Mouse (Mus musculus): ENCODE data around the gene Cep128. TPM values are rescaled to one million over a fixed set of nuclear protein-coding genes. Genes with fewer than 3 reads are reported as not detected.
A peak's percentile ranks its signal among the peaks of the same experiment; 100 is the strongest.

Cep128 gene
- polyA plus RNA-seq, 1 experiment from 2014 or later, result 5.5 TPM

GRCm38 (mm10) chr12:91070551-91071045 is 313.6 kb downstream of the Cep128 start:
- ATAC-seq, result no peak
- no peak overlapping the region for H3K27ac ChIP-seq
- 97% methylated on average over 2 of the region's 2 CpGs for WGBS
- no peak overlapping the region for H3K4me2 ChIP-seq (replicated peaks)
- peaks cover 11% of the 10 kb centered on the region for H3K4me1 ChIP-seq (replicated peaks)
- H3K36me3 ChIP-seq, result no peaks in the 10 kb centered on the region
- H3K27me3 ChIP-seq, result no peaks in the 10 kb centered on the region
- H3K9me3 ChIP-seq, result no peaks in the 10 kb centered on the region
- no peak overlapping the region for H3K9ac ChIP-seq (replicated peaks)
- no peak overlapping the region for H3K4me3 ChIP-seq (replicated peaks)

- 56% methylated on average over 2 of the region's 2 CpGs for WGBS
- H3K4me3 ChIP-seq (replicated peaks), result no peak overlapping the region
- H3K36me3 ChIP-seq, result no peaks in the 10 kb centered on the region
- H3K4me2 ChIP-seq (replicated peaks), result no peak overlapping the region
- H3K27ac ChIP-seq, result peak overlapping the region; percentile 44; the same call in 1 of the 2 replicates
- H3K9ac ChIP-seq (replicated peaks), result no peak overlapping the region
- ATAC-seq, result peak; percentile 62
- peaks cover 11% of the 10 kb centered on the region for H3K4me1 ChIP-seq (replicated peaks)
- H3K27me3 ChIP-seq, result no peaks in the 10 kb centered on the region
- H3K9me3 ChIP-seq, result no peaks in the 10 kb centered on the region
Observed at GRCm38 (mm10) chr12:91067083-91067441, 317.1 kb downstream of the Cep128 start.

- H3K36me3 ChIP-seq, result no peaks in the 10 kb centered on the region
- H3K4me3 ChIP-seq (replicated peaks), result no peak overlapping the region
- no peaks in the 10 kb centered on the region for H3K9me3 ChIP-seq
- ATAC-seq, result peak; percentile 84
- 30% methylated on average over 5 of the region's 5 CpGs for WGBS
- H3K27ac ChIP-seq, result 0 out of 2 replicates have a peak overlapping the region, but pooled peaks have one; percentile 44
- H3K4me2 ChIP-seq (replicated peaks), result no peak overlapping the region
- no peaks in the 10 kb centered on the region for H3K27me3 ChIP-seq
- no peak overlapping the region for H3K9ac ChIP-seq (replicated peaks)
- peaks cover 11% of the 10 kb centered on the region for H3K4me1 ChIP-seq (replicated peaks)
Observed at GRCm38 (mm10) chr12:91066286-91067082, 317.7 kb downstream of the Cep128 start.

- no peak overlapping the region for H3K27ac ChIP-seq
- H3K9me3 ChIP-seq, result no peaks in the 10 kb centered on the region
- H3K4me1 ChIP-seq (replicated peaks), result peaks cover 11% of the 10 kb centered on the region
- no peaks in the 10 kb centered on the region for H3K27me3 ChIP-seq
- no peak overlapping the region for H3K4me2 ChIP-seq (replicated peaks)
- H3K36me3 ChIP-seq, result no peaks in the 10 kb centered on the region
- no peak for ATAC-seq
- WGBS, result 75% methylated on average over 3 of the region's 3 CpGs
- no peak overlapping the region for H3K4me3 ChIP-seq (replicated peaks)
- H3K9ac ChIP-seq (replicated peaks), result no peak overlapping the region
Observed at GRCm38 (mm10) chr12:91065423-91065822, 318.8 kb downstream of the Cep128 start.

DNA sequence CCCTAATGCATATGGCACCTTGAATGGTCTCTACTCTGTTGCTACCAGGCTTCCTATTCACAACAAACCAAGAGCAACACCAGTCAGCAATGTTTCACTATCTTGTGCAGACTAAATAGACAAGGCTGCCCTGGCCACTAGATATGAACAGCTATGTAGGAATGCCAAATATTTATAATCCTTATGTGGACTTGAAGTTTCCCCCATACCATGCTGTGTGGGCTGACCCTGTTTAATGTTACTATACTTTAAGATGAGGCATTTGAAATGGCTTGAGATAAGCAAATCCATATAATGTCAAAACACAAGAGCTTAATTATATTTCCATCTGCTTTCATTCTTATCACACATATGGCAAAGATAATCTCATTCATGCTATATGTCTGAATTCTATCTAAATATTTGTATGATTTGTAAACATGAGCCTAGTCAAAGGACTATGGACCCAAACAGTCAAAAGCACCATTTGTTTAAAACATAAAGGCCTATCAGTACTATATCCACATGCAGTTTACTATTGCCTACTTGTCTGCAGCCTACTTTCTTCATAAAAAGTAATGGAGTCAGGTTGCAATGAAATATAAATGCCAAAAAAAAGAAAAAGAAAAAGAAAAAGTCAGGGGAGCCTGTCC is 319.7 kb downstream of the Cep128 start:
- no peak overlapping the region for H3K4me3 ChIP-seq (replicated peaks)
- ATAC-seq, result no peak
- no peak overlapping the region for H3K27ac ChIP-seq
- H3K4me1 ChIP-seq (replicated peaks), result peaks cover 11% of the 10 kb centered on the region
- H3K36me3 ChIP-seq, result no peaks in the 10 kb centered on the region
- H3K27me3 ChIP-seq, result no peaks in the 10 kb centered on the region
- H3K4me2 ChIP-seq (replicated peaks), result no peak overlapping the region
- no peak overlapping the region for H3K9ac ChIP-seq (replicated peaks)
- no peaks in the 10 kb centered on the region for H3K9me3 ChIP-seq

DNA sequence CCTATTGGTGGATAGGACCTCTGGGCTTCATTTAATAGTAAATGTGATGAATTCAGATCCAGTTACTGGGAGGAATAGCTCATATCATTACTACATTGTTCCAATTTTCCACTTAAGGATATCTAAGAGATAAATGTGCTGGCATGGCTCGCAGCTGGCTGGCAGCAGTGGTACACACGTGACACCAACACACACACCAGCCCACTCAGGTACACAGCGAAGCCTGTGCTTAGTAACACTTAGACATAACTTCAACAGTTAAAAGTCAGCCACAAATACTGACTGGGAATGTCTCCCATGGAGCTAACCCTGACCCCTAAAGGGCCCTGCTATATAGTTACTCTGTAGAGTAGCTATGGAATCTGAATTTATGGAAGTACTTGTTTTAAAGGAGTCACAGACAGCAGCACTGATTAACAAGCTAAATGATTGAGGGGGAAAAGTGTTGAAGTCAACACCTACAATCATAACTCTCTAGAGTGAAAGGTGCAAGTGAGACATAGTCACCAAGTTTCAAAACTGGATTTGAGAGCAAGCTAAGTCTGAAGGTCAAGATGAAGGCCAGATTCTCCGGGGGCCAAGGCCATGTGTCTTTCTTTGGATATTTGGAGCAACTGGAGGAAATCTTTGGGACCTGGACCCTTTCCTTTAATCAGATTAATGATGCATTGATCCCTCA is 320.7 kb downstream of the Cep128 start:
- ATAC-seq, result no peak
- Histone ChIP-seq H3K36me3 (no peaks in the 10 kb centered on the region), H3K27ac (no peak overlapping the region), H3K4me3 (replicated peaks) (no peak overlapping the region), H3K27me3 (no peaks in the 10 kb centered on the region), H3K9ac (replicated peaks) (no peak overlapping the region), H3K4me2 (replicated peaks) (no peak overlapping the region), H3K4me1 (replicated peaks) (peaks cover 11% of the 10 kb centered on the region), H3K9me3 (no peaks in the 10 kb centered on the region)
- WGBS, result 77% methylated on average over 4 of the region's 4 CpGs

- no peak for ATAC-seq
- 70% methylated on average over 4 of the region's 4 CpGs for WGBS
- H3K9me3 ChIP-seq, result no peaks in the 10 kb centered on the region
- no peaks in the 10 kb centered on the region for H3K27me3 ChIP-seq
- no peaks in the 10 kb centered on the region for H3K36me3 ChIP-seq
- no peak overlapping the region for H3K9ac ChIP-seq (replicated peaks)
- H3K4me3 ChIP-seq (replicated peaks), result no peak overlapping the region
- no peak overlapping the region for H3K27ac ChIP-seq
- peaks cover 11% of the 10 kb centered on the region for H3K4me1 ChIP-seq (replicated peaks)
- H3K4me2 ChIP-seq (replicated peaks), result no peak overlapping the region
Observed at GRCm38 (mm10) chr12:91062681-91063080, 321.5 kb downstream of the Cep128 start.

GRCm38 (mm10) chr12:91059704-91060318 is 324.4 kb downstream of the Cep128 start:
- H3K4me1 ChIP-seq (replicated peaks), result no peaks in the 10 kb centered on the region
- H3K9ac ChIP-seq (replicated peaks), result no peak overlapping the region
- H3K9me3 ChIP-seq, result no peaks in the 10 kb centered on the region
- WGBS, result 85% methylated on average over 12 of the region's 12 CpGs
- H3K36me3 ChIP-seq, result no peaks in the 10 kb centered on the region
- no peak overlapping the region for H3K4me2 ChIP-seq (replicated peaks)
- H3K4me3 ChIP-seq (replicated peaks), result no peak overlapping the region
- no peaks in the 10 kb centered on the region for H3K27me3 ChIP-seq
- ATAC-seq, result no peak
- H3K27ac ChIP-seq, result no peak overlapping the region

DNA sequence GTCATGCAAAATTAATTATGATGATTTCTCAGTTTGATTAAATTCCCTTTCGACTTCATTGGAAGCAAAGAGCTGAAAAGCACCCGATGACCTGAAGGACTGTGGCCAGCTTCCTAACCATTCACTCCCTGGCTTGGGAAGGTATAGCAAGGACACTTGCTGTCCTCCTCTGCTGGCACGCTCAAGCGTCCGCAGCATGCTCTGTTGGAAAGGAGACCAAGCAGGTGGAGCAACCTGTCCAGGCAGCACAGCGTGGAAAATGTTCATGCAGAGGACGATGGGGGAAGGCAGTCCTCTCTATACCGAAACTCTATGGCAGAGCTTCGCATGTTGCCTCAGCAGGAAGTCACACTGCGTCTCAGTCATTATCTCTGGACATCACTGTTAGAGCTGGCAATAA is 327.3 kb downstream of the Cep128 start:
- no peak overlapping the region for H3K4me3 ChIP-seq (replicated peaks)
- H3K36me3 ChIP-seq, result no peaks in the 10 kb centered on the region
- H3K9ac ChIP-seq (replicated peaks), result no peak overlapping the region
- no peaks in the 10 kb centered on the region for H3K4me1 ChIP-seq (replicated peaks)
- no peak for ATAC-seq
- H3K9me3 ChIP-seq, result no peaks in the 10 kb centered on the region
- no peak overlapping the region for H3K4me2 ChIP-seq (replicated peaks)
- H3K27ac ChIP-seq, result no peak overlapping the region
- H3K27me3 ChIP-seq, result no peaks in the 10 kb centered on the region
- 85% methylated on average over 10 of the region's 10 CpGs for WGBS

DNA sequence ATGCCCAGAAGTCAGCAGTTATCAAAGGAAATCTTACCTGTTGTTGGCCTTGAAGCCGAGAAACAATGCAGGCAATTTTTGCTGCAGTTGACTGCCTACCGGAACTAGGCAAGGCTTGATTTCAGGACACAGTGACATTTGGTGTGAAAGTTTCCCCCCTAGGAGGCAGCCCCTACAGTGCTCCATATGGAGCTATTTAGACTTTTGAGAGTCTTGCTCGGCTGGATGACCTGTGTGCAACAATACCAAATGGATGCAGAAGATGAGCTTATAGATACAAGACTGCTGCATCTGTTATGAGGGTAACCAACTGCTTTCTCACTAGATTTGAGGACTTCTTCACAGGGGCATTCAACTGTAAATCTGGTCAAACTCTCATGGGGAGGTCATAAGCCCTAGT is 331.9 kb downstream of the Cep128 start:
- H3K36me3 ChIP-seq, result no peaks in the 10 kb centered on the region
- no peak overlapping the region for H3K4me2 ChIP-seq (replicated peaks)
- no peaks in the 10 kb centered on the region for H3K9me3 ChIP-seq
- no peak for ATAC-seq
- WGBS, result 87% methylated on average over 3 of the region's 3 CpGs
- no peaks in the 10 kb centered on the region for H3K27me3 ChIP-seq
- H3K4me1 ChIP-seq (replicated peaks), result no peaks in the 10 kb centered on the region
- H3K27ac ChIP-seq, result no peak overlapping the region
- no peak overlapping the region for H3K4me3 ChIP-seq (replicated peaks)
- no peak overlapping the region for H3K9ac ChIP-seq (replicated peaks)

DNA sequence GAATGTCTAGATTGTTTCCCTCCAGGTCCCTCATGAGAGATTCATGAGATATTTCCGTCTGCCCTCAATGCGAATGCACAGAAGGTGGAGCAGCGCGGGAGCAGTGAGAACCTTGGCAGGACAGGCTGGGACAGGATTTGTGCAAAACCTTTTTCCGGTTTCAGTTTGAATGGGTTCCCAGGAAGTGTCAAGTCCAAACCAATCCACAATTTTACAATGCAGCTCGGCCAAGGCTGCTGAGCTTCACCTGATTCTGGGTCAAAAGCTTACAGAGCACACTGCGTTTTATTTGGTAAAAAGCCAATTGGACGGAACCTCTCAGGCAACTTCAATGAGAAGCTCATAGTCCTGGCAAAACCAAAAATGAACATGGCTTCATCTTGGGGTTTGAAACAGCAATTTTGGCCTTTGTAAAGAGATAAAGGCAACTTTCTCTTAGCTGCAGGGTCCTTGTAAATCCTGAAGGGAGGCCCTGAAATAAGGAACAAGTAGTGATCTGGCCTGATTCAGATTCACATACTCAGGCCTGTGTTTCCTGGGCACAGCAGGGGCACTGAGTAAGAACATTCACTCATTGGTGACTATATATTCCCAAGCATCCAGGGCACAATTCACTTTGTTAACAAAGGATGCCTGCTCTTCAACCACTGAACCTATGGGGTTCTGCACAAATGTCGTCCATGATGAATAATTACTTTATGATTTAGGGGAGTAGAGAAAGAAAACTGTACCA is 333.4 kb downstream of the Cep128 start:
- Histone ChIP-seq H3K9ac (replicated peaks) (no peak overlapping the region), H3K9me3 (no peaks in the 10 kb centered on the region), H3K4me3 (replicated peaks) (no peak overlapping the region), H3K27me3 (no peaks in the 10 kb centered on the region), H3K4me1 (replicated peaks) (no peaks in the 10 kb centered on the region), H3K27ac (no peak overlapping the region), H3K36me3 (no peaks in the 10 kb centered on the region), H3K4me2 (replicated peaks) (no peak overlapping the region)
- 90% methylated on average over 9 of the region's 9 CpGs for WGBS
- ATAC-seq, result no peak

All from midbrain, embryonic 13.5 days (tissue).